16 mouse cellular contexts compared by ENCODE assay signal in genomic region chr1:41811130-41811529, GRCm38 (mm10).
DNase-seq lines count a peak whose midpoint lies in the region; ATAC-seq lines count a peak whose summit lies in the region.
"Had no signal": no experiment of that assay in that cellular context is flagged by ENCODE, and none has a peak within 500 bp of the region (broad histone marks: within the 10 kb centered on the region; RNA-seq: fewer than 3 reads in every experiment).

No protein-coding gene starts in this region.

- H3K36me3 ChIP-seq in hindbrain, embryonic 13.5 days = no peaks in the 10 kb centered on the region
- no peaks in the 10 kb centered on the region for H3K36me3 ChIP-seq in hindbrain, embryonic 16.5 days (ENCODE audit: control insufficient read depth, insufficient read depth, low read length)
- H3K36me3 ChIP-seq in forebrain, embryonic 10.5 days (replicated peaks) = no peaks in the 10 kb centered on the region
- H3K36me3 ChIP-seq in hindbrain, embryonic 15.5 days = no peaks in the 10 kb centered on the region
- H3K36me3 ChIP-seq in neural tube, embryonic 12.5 days = no peaks in the 10 kb centered on the region
- H3K36me3 ChIP-seq in intestine, embryonic 16.5 days (ENCODE audit: control insufficient read depth, insufficient read depth, low read length) = no peaks in the 10 kb centered on the region
- no peaks in the 10 kb centered on the region for H3K36me3 ChIP-seq in heart, embryonic 12.5 days
- H3K36me3 ChIP-seq: G1E; lung, embryonic 15.5 days had no signal

- H3K9ac ChIP-seq in hindbrain, embryonic 13.5 days = no peak overlapping the region
- no peak overlapping the region for H3K9ac ChIP-seq in hindbrain, embryonic 16.5 days (ENCODE audit: low read depth, low read length)
- H3K9ac ChIP-seq in hindbrain, embryonic 15.5 days = no peak overlapping the region
- H3K9ac ChIP-seq in neural tube, embryonic 12.5 days = no peak overlapping the region
- H3K9ac ChIP-seq in intestine, embryonic 16.5 days (ENCODE audit: low read depth, low read length) = no peak overlapping the region
- H3K9ac ChIP-seq in heart, embryonic 12.5 days = no peak overlapping the region
- H3K9ac ChIP-seq: lung, embryonic 15.5 days had no signal

- H3K4me3 ChIP-seq in hindbrain, embryonic 13.5 days = no peak overlapping the region
- no peak overlapping the region for H3K4me3 ChIP-seq in hindbrain, embryonic 16.5 days (ENCODE audit: low read length)
- H3K4me3 ChIP-seq in forebrain, embryonic 10.5 days = no peak overlapping the region
- no peak overlapping the region for H3K4me3 ChIP-seq in hindbrain, embryonic 15.5 days
- H3K4me3 ChIP-seq in neural tube, embryonic 12.5 days = no peak overlapping the region
- no peak overlapping the region for H3K4me3 ChIP-seq in intestine, embryonic 16.5 days (ENCODE audit: low read length)
- H3K4me3 ChIP-seq in heart, embryonic 12.5 days = no peak overlapping the region
- H3K4me3 ChIP-seq: lung, embryonic 15.5 days; megakaryocyte, embryonic 14.5 days had no signal

- H3K9me3 ChIP-seq in hindbrain, embryonic 13.5 days = no peaks in the 10 kb centered on the region
- no peaks in the 10 kb centered on the region for H3K9me3 ChIP-seq in hindbrain, embryonic 16.5 days (ENCODE audit: control insufficient read depth, low read length)
- no peaks in the 10 kb centered on the region for H3K9me3 ChIP-seq in forebrain, embryonic 10.5 days
- H3K9me3 ChIP-seq in hindbrain, embryonic 15.5 days = no peaks in the 10 kb centered on the region
- H3K9me3 ChIP-seq in neural tube, embryonic 12.5 days = no peaks in the 10 kb centered on the region
- H3K9me3 ChIP-seq in intestine, embryonic 16.5 days (ENCODE audit: control insufficient read depth, low read length) = no peaks in the 10 kb centered on the region
- no peaks in the 10 kb centered on the region for H3K9me3 ChIP-seq in heart, embryonic 12.5 days (replicated peaks)
- H3K9me3 ChIP-seq: lung, embryonic 15.5 days; megakaryocyte, embryonic 14.5 days had no signal

- H3K4me2 ChIP-seq in hindbrain, embryonic 13.5 days = peak overlapping the region; percentile 41
- no peak overlapping the region; the same call in 1 of the 2 replicates for H3K4me2 ChIP-seq in hindbrain, embryonic 16.5 days (ENCODE audit: low read length)
- no peak overlapping the region; the same call in 1 of the 2 replicates for H3K4me2 ChIP-seq in hindbrain, embryonic 15.5 days
- peak overlapping the region; percentile 46 for H3K4me2 ChIP-seq in neural tube, embryonic 12.5 days (replicated peaks)
- H3K4me2 ChIP-seq in intestine, embryonic 16.5 days (ENCODE audit: low read depth, low read length) = no peak overlapping the region
- no peak overlapping the region for H3K4me2 ChIP-seq in heart, embryonic 12.5 days

- WGBS in hindbrain, embryonic 13.5 days = 58% methylated on average over 3 of the region's 3 CpGs
- WGBS in hindbrain, embryonic 16.5 days = 47% methylated on average over 3 of the region's 3 CpGs
- WGBS in forebrain, embryonic 10.5 days = 85% methylated on average over 3 of the region's 3 CpGs
- WGBS in hindbrain, embryonic 15.5 days = 50% methylated on average over 3 of the region's 3 CpGs
- WGBS in neural tube, embryonic 12.5 days = 49% methylated on average over 3 of the region's 3 CpGs
- 65% methylated on average over 3 of the region's 3 CpGs for WGBS in intestine, embryonic 16.5 days
- WGBS in heart, embryonic 12.5 days = 83% methylated on average over 3 of the region's 3 CpGs

- no peak for DNase-seq in forebrain, embryonic 10.5 days (ENCODE audit: extremely low spot score, low spot score)
- no peak for DNase-seq in cerebellum, postnatal 10 days
- DNase-seq: adrenal gland, adult 8-10 months; heart, adult 11 months; kidney, postnatal 25 days; layer of hippocampus, postnatal 36 days had no signal

- H3K27ac ChIP-seq in hindbrain, embryonic 13.5 days = peak overlapping the region; percentile 49; the same call in 1 of the 2 replicates
- no peak overlapping the region for H3K27ac ChIP-seq in hindbrain, embryonic 16.5 days (ENCODE audit: low read depth, low read length)
- peak overlapping the region; percentile 66 for H3K27ac ChIP-seq in forebrain, embryonic 10.5 days
- H3K27ac ChIP-seq in hindbrain, embryonic 15.5 days (replicated peaks) = 0 out of 2 replicates have a peak overlapping the region, but pooled peaks have one; percentile 45
- H3K27ac ChIP-seq in neural tube, embryonic 12.5 days = no peak overlapping the region
- H3K27ac ChIP-seq in intestine, embryonic 16.5 days (ENCODE audit: low read length) = no peak overlapping the region
- no peak overlapping the region for H3K27ac ChIP-seq in heart, embryonic 12.5 days (ENCODE audit: poor library complexity, severe bottlenecking)
- H3K27ac ChIP-seq: lung, embryonic 15.5 days had no signal

- peaks cover 27% of the 10 kb centered on the region for H3K4me1 ChIP-seq in hindbrain, embryonic 13.5 days (replicated peaks)
- H3K4me1 ChIP-seq in hindbrain, embryonic 16.5 days (ENCODE audit: control insufficient read depth, insufficient read depth, low read depth, low read length) = peaks cover 7% of the 10 kb centered on the region
- H3K4me1 ChIP-seq in forebrain, embryonic 10.5 days = peaks cover 64% of the 10 kb centered on the region
- H3K4me1 ChIP-seq in hindbrain, embryonic 15.5 days (replicated peaks) = peaks cover 19% of the 10 kb centered on the region
- H3K4me1 ChIP-seq in neural tube, embryonic 12.5 days = peaks cover 10% of the 10 kb centered on the region; the same call in 1 of the 2 replicates
- no peaks in the 10 kb centered on the region for H3K4me1 ChIP-seq in intestine, embryonic 16.5 days (ENCODE audit: control insufficient read depth, insufficient read depth, low read length)
- peaks cover 4% of the 10 kb centered on the region; the same call in 1 of the 2 replicates for H3K4me1 ChIP-seq in heart, embryonic 12.5 days (replicated peaks)
- H3K4me1 ChIP-seq: megakaryocyte, embryonic 14.5 days had no signal

- no peak for ATAC-seq in hindbrain, embryonic 13.5 days (ENCODE audit: low FRiP score)
- ATAC-seq in hindbrain, embryonic 16.5 days = no peak
- ATAC-seq in hindbrain, embryonic 15.5 days (ENCODE audit: low FRiP score, low read depth) = no peak
- no peak for ATAC-seq in neural tube, embryonic 12.5 days (ENCODE audit: low FRiP score, low read depth)
- ATAC-seq in intestine, embryonic 16.5 days = no peak
- ATAC-seq in heart, embryonic 12.5 days (ENCODE audit: insufficient number of reproducible peaks, low FRiP score) = no peak
- ATAC-seq: intestine, postnatal 0 days had no signal

- no peaks in the 10 kb centered on the region for H3K27me3 ChIP-seq in hindbrain, embryonic 13.5 days
- H3K27me3 ChIP-seq in hindbrain, embryonic 16.5 days (replicated peaks; ENCODE audit: control insufficient read depth, insufficient read depth, low read length) = no peaks in the 10 kb centered on the region
- peaks cover 4% of the 10 kb centered on the region; the same call in 1 of the 2 replicates for H3K27me3 ChIP-seq in forebrain, embryonic 10.5 days (ENCODE audit: poor library complexity, severe bottlenecking)
- H3K27me3 ChIP-seq in hindbrain, embryonic 15.5 days = no peaks in the 10 kb centered on the region
- H3K27me3 ChIP-seq in neural tube, embryonic 12.5 days (replicated peaks) = no peaks in the 10 kb centered on the region
- no peaks in the 10 kb centered on the region for H3K27me3 ChIP-seq in intestine, embryonic 16.5 days (replicated peaks; ENCODE audit: control insufficient read depth, insufficient read depth, low read length)
- no peaks in the 10 kb centered on the region for H3K27me3 ChIP-seq in heart, embryonic 12.5 days (replicated peaks)
- H3K27me3 ChIP-seq: lung, embryonic 15.5 days; megakaryocyte, embryonic 14.5 days had no signal

Comparison
In these comparisons a context has a peak if more than half of its experiments do, and no peak if none do; other contexts are left out.
1. H3K27ac ChIP-seq: peak in hindbrain, embryonic 13.5 days (single experiment), forebrain, embryonic 10.5 days (single experiment) and hindbrain, embryonic 15.5 days (single experiment); none in hindbrain, embryonic 16.5 days (single experiment), neural tube, embryonic 12.5 days (single experiment), intestine, embryonic 16.5 days (single experiment) and heart, embryonic 12.5 days (single experiment).
2. H3K4me2 ChIP-seq: peak in hindbrain, embryonic 13.5 days (single experiment) and neural tube, embryonic 12.5 days (single experiment); none in hindbrain, embryonic 16.5 days (single experiment), hindbrain, embryonic 15.5 days (single experiment), intestine, embryonic 16.5 days (single experiment) and heart, embryonic 12.5 days (single experiment).